Mouse (Mus musculus): Measurements from ENCODE around the gene Tnrc6b.

The Tnrc6b gene

GRCm38 (mm10) chr15:80710608-80711363, at the start of gene Tnrc6b:
Gene Tnrc6b (plus strand): TSS chr15:80711313.
- DNase-seq = peak; percentile 96 to 97

- DNase-seq = no peak
These were observed 46.7 kb upstream of the Tnrc6b start for GRCm38 (mm10) chr15:80664444-80664843.

GRCm38 (mm10) chr15:80671295-80672252, 39.5 kb upstream of the Tnrc6b start, which contains the start of gene Fam83f:
Gene Fam83f (plus strand): TSS chr15:80671847.
- peak; percentile 42 to 44 for DNase-seq

- no peak for DNase-seq
These were observed 38.3 kb upstream of the Tnrc6b start for GRCm38 (mm10) chr15:80672810-80673209.

GRCm38 (mm10) chr15:80673337-80674095, 37.6 kb upstream of the Tnrc6b start:
- DNase-seq = no peak

- DNase-seq = no peak
These were observed 36.4 kb upstream of the Tnrc6b start for GRCm38 (mm10) chr15:80674700-80675099.

- no peak for DNase-seq
These were observed 31.4 kb upstream of the Tnrc6b start for GRCm38 (mm10) chr15:80679515-80680215.

- DNase-seq = no peak
These were observed 30.6 kb upstream of the Tnrc6b start for GRCm38 (mm10) chr15:80680347-80681030.

- peak; percentile 49 to 63 for DNase-seq
These were observed 29.6 kb upstream of the Tnrc6b start for GRCm38 (mm10) chr15:80681466-80681881.

GRCm38 (mm10) chr15:80682343-80682742, 28.8 kb upstream of the Tnrc6b start:
- no peak for DNase-seq

GRCm38 (mm10) chr15:80683151-80683550, 28.0 kb upstream of the Tnrc6b start:
- no peak for DNase-seq

GRCm38 (mm10) chr15:80683990-80684389, 27.1 kb upstream of the Tnrc6b start:
- DNase-seq = no peak

GRCm38 (mm10) chr15:80684786-80685602, 26.1 kb upstream of the Tnrc6b start:
- no peak for DNase-seq

- DNase-seq = no peak
These were observed 25.6 kb upstream of the Tnrc6b start for GRCm38 (mm10) chr15:80685603-80685895.

- DNase-seq = no peak
These were observed 22.6 kb upstream of the Tnrc6b start for GRCm38 (mm10) chr15:80688536-80688935.

- no peak for DNase-seq
These were observed 17.6 kb upstream of the Tnrc6b start for GRCm38 (mm10) chr15:80693492-80693891.

GRCm38 (mm10) chr15:80694125-80694910, 16.8 kb upstream of the Tnrc6b start:
- DNase-seq = peak; percentile 48 to 82

- peak; percentile 40 to 55 for DNase-seq
These were observed 13.5 kb upstream of the Tnrc6b start for GRCm38 (mm10) chr15:80697564-80697963.

GRCm38 (mm10) chr15:80701481-80702257, 9.4 kb upstream of the Tnrc6b start:
- no peak for DNase-seq
